Mouse (Mus musculus) testis, adult 2 months (tissue): ENCODE results near the gene Gm20388. TPM values are rescaled to one million over a fixed set of nuclear protein-coding genes. Genes with fewer than 3 reads are reported as not detected.
"Not testable (repeated sequence)": the region's sequence is repeated elsewhere in the genome, so short reads cannot be mapped to it uniquely, and the experiment has no call there.

Source experiments
- H3K27ac ChIP-seq: fragments of 200-500 bp; 2 replicates; pipeline ENCODE4 v1.5.1; 2012; ENCODE audit warnings: low read depth, low read length; ENCODE audit not compliant: control insufficient read depth, insufficient read depth
- H3K27me3 ChIP-seq: fragments of 200-500 bp; 2 replicates; pipeline ENCODE4 v1.6.1; 2012; ENCODE audit warnings: mild to moderate bottlenecking, low read length, moderate library complexity; ENCODE audit not compliant: control insufficient read depth, insufficient read depth
- H3K36me3 ChIP-seq: fragments of 200-500 bp; 2 replicates; pipeline ENCODE4 v1.6.1; 2012; ENCODE audit warnings: mild to moderate bottlenecking, low read length; ENCODE audit not compliant: control insufficient read depth, insufficient read depth
- H3K4me1 ChIP-seq: fragments of 200-500 bp; 2 replicates; pipeline ENCODE4 v1.6.1; 2012; ENCODE audit warnings: low read length; ENCODE audit not compliant: control insufficient read depth, insufficient read depth
- H3K4me3 ChIP-seq: fragments of 200-500 bp; 2 replicates; pipeline ENCODE4 v1.5.1; 2012; ENCODE audit warnings: low read depth, mild to moderate bottlenecking, low read length, moderate library complexity, mixed read lengths; ENCODE audit not compliant: control insufficient read depth
- CTCF ChIP-seq: fragments of 200-500 bp; IDR thresholded peaks from 2 replicates; pipeline ENCODE4 v1.5.1; 2012; ENCODE audit warnings: low read depth, mild to moderate bottlenecking, inconsistent platforms, low read length, moderate library complexity; ENCODE audit not compliant: control insufficient read depth, insufficient read depth, insufficient replicate concordance
- POLR2A ChIP-seq: fragments of 200-500 bp; IDR thresholded peaks from 2 replicates; pipeline ENCODE4 v1.6.1; 2012; ENCODE audit warnings: low read depth, mild to moderate bottlenecking, inconsistent platforms, low read length, moderate library complexity; ENCODE audit not compliant: control insufficient read depth
- polyA plus RNA-seq: library from polyadenylated mRNA; depleted of rRNA; stranded (reverse); fragments of >200 nt; gene quantifications from 2 replicates; pipeline ENCODE4 v1.2.3, GENCODE M21; 2012

The Gm20388 gene
- polyA plus RNA-seq, 1 experiment = 5.6 TPM

DNA sequence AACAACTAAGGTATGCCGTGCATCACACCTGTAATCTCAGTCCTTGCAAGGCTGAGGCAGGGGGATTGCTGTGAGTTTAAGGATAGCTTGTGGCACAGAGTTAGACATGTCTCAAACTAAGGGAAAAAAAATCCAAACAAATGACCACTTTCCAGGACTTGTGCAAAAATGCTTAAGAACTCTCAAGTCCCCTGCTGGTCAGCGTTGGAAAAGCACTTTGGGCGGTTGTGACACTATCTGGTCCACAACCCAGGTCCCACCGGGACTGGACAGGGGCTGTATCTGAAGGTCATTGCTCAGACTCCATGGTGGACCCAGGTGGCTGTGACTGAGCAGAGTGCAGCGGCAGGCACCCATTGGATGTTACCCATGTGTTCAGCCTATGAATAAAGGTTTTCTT lies 1219.9 kb downstream of the Gm20388 start:
- Histone ChIP-seq H3K27ac (no peak overlapping the region), H3K36me3 (no peaks in the 10 kb centered on the region), H3K4me1 (peaks cover 7% of the 10 kb centered on the region), H3K4me3 (no peak overlapping the region), H3K27me3 (no peaks in the 10 kb centered on the region; the same call in none of the 2 replicates)
- TF ChIP-seq POLR2A (no peak), CTCF (peak; percentile 25; the same call in 1 of the 2 replicates)

- Histone ChIP-seq H3K27me3 (no peaks in the 10 kb centered on the region; the same call in 1 of the 2 replicates), H3K36me3 (no peaks in the 10 kb centered on the region), H3K4me1 (peaks cover 7% of the 10 kb centered on the region), H3K27ac (no peak overlapping the region), H3K4me3 (no peak overlapping the region)
- TF ChIP-seq POLR2A = no peak
- no peak for TF ChIP-seq CTCF
These were observed 1222.4 kb downstream of the Gm20388 start for GRCm38 (mm10) chr8:121132961-121133513.

GRCm38 (mm10) chr8:121134102-121134501 lies 1223.5 kb downstream of the Gm20388 start:
- no peaks in the 10 kb centered on the region for H3K36me3 ChIP-seq
- H3K4me1 ChIP-seq = peaks cover 4% of the 10 kb centered on the region
- no peak overlapping the region for H3K4me3 ChIP-seq
- H3K27ac ChIP-seq = no peak overlapping the region
- no peak for TF ChIP-seq POLR2A
- no peak for TF ChIP-seq CTCF
- H3K27me3 ChIP-seq = no peaks in the 10 kb centered on the region

- H3K4me1 ChIP-seq = peaks cover 4% of the 10 kb centered on the region
- H3K27me3 ChIP-seq = no peaks in the 10 kb centered on the region
- TF ChIP-seq CTCF (no peak), POLR2A (no peak)
- no peak overlapping the region for H3K27ac ChIP-seq
- H3K36me3 ChIP-seq = no peaks in the 10 kb centered on the region
- H3K4me3 ChIP-seq = no peak overlapping the region
These were observed 1223.9 kb downstream of the Gm20388 start for GRCm38 (mm10) chr8:121134512-121134911.

DNA sequence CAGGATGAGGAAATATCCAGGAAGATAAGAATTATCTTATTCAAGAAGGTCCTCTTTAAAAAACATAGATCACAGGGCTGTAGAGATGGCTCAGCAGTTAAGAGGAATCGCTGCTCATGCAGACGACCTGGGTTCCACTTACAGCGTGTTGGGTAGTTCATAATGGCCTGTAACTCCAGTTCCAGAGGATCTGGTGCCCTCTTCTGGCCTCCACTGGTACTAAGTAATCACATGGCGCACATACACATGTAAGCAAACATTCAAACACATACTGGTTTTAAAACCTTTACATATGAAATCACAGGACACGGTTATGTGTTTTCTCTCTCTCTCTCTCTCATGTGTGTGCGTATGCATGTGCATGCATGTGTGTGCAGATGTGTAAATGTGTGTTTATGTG lies 1226.2 kb downstream of the Gm20388 start:
- Histone ChIP-seq H3K4me3 (no peak overlapping the region), H3K36me3 (no peaks in the 10 kb centered on the region), H3K27me3 (no peaks in the 10 kb centered on the region), H3K4me1 (peaks cover 4% of the 10 kb centered on the region), H3K27ac (no peak overlapping the region)
- TF ChIP-seq POLR2A = no peak

DNA sequence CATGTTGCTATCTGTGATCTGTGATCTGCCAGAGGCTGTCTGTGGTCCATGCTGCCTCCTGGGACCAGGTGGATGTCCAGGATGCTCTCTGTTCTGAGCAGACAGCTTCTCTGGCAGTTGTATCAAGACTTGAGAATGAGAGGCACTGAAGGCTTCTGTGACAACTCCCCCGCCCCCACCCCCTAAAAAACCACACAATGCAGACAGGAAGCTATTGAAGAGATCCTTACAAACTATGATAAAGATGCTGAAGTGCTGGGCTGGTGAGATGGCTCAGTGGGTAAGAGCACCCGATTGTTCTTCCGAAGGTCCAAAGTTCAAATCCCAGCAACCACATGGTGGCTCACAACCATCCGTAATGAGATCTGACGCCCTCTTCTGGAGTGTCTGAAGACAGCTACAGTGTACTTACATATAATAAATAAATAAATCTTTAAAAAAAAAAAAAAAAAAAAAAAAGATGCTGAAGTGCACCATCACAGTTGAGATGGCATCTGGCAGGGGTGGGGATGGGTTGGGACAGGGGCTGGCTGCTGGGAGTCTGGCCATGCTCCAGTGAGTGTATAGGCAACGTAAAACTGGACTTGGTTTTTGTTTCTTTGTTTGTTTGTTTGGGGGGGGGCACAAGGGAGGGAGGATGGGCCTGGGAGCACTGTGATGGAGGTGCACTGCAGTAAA lies 1235.0 kb downstream of the Gm20388 start:
- not testable (repeated sequence) for H3K4me1 ChIP-seq, H3K27me3 ChIP-seq, H3K27ac ChIP-seq, H3K36me3 ChIP-seq, H3K4me3 ChIP-seq

DNA sequence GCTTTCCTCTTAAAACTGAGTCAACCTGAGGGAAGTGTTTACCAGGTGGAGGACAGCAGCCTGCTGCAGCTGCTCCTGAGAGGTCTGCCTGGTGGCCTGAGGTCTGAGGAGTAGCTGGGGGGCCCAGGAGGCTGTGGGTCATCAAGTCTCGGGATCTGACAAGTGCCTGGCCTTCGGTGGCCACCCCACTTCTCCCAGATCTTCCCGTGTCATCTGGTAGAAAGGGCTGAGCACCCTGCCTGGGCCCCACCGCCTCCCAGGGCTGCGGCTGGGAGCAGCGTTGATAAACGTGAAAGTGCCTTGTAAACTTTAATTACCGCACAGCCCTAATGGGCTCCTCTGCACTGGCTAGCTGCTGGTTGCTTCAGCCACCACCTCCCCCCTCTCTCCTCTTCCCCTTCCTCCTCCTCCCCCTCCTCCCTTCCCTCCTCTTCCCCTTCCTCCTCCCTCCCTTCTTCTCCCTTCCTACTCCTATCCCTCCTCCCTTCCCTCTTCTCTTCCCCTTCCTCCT lies 1238.0 kb downstream of the Gm20388 start:
- Histone ChIP-seq H3K27ac (no peak overlapping the region), H3K36me3 (no peaks in the 10 kb centered on the region), H3K4me1 (no peaks in the 10 kb centered on the region), H3K4me3 (no peak overlapping the region), H3K27me3 (no peaks in the 10 kb centered on the region)
- TF ChIP-seq POLR2A (no peak), CTCF (no peak)

DNA sequence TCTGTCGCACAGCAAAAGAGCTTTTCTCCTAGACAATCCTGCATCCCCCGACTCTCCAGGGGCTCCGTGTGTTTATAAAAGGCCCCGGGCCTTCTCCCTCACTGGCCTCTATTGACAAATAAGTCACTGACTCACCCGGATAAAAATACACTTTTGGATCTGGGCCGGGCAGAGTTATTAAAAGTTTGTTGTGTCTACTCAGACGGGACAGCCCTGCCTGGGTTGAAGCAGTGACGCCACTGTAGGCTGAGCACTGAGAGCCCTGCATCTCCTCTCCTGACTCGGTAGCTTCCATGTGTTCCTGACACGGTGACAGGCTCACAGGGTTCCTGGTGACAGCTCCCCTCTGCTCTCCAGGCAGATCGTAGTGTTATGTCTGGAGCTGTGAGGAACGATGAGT lies 1241.8 kb downstream of the Gm20388 start:
- H3K27ac ChIP-seq = no peak overlapping the region
- no peaks in the 10 kb centered on the region for H3K27me3 ChIP-seq
- TF ChIP-seq POLR2A = no peak
- no peak for TF ChIP-seq CTCF
- H3K36me3 ChIP-seq = no peaks in the 10 kb centered on the region
- no peak overlapping the region for H3K4me3 ChIP-seq
- H3K4me1 ChIP-seq = no peaks in the 10 kb centered on the region; the same call in 1 of the 2 replicates
